Mouse (Mus musculus) lung, embryonic 14.5 days (tissue): ENCODE data around the gene Itgb3bp. TPM values are rescaled to one million over a fixed set of nuclear protein-coding genes. Genes with fewer than 3 reads are reported as not detected.
A peak's percentile ranks its signal among the peaks of the same experiment; 100 is the strongest.

Experiments used
- ATAC-seq: fragments of 200-750 bp; cut with Nextera tagmentation; 2 replicates; pipeline ENCODE4 v1.8.0; 2017; ENCODE audit warnings: mild to moderate bottlenecking, moderate TSS enrichment, moderate library complexity; ENCODE audit not compliant: insufficient read depth
- DNase-seq: peaks from one replicate; pipeline ENCODE4 v3.0.0-alpha.2; 2015
- H3K27ac ChIP-seq: fragments of 300-500 bp; sonication (generic); 2 replicates; pipeline ENCODE4 v1.5.1; 2014; ENCODE audit warnings: low read depth, mild to moderate bottlenecking, moderate library complexity
- H3K27me3 ChIP-seq: fragments of 300-500 bp; sonication (generic); 2 replicates; pipeline ENCODE4 v1.6.1; 2014; ENCODE audit warnings: low read length, control low read depth; ENCODE audit not compliant: insufficient read depth
- H3K36me3 ChIP-seq: fragments of 300-500 bp; sonication (generic); 2 replicates; pipeline ENCODE4 v1.6.1; 2014; ENCODE audit warnings: control low read depth; ENCODE audit not compliant: insufficient read depth
- H3K4me1 ChIP-seq: fragments of 300-500 bp; sonication (generic); 2 replicates; pipeline ENCODE4 v1.6.1; 2014; ENCODE audit warnings: antibody characterized with exemption, control low read depth; ENCODE audit not compliant: insufficient read depth
- H3K4me2 ChIP-seq: fragments of 300-500 bp; sonication (generic); 2 replicates; pipeline ENCODE4 v1.6.1; 2014; ENCODE audit warnings: mild to moderate bottlenecking
- H3K4me3 ChIP-seq: fragments of 300-500 bp; sonication (generic); 2 replicates; pipeline ENCODE4 v1.5.1; 2014; ENCODE audit warnings: low read depth, low read length
- H3K9ac ChIP-seq: fragments of 300-500 bp; sonication (generic); 2 replicates; pipeline ENCODE4 v1.6.1; 2014
- H3K9me3 ChIP-seq: fragments of 300-500 bp; sonication (generic); 2 replicates; pipeline ENCODE4 v1.6.1; 2016; ENCODE audit warnings: low read depth, low read length, control low read depth
- CTCF ChIP-seq: IDR thresholded peaks from 2 replicates; pipeline ENCODE4 v1.5.1; 2016; ENCODE audit warnings: antibody characterized with exemption, low read depth
- WGBS: fragments of 180-500 bp; shearing (Covaris S2); extraction: QIAGEN DNeasy Blood & Tissue Kit; methylation state at CpG from one replicate; pipeline ENCODE4 v1.1.7; 2014; 5-methylcytosine and 5-hydroxymethylcytosine counted together
- polyA plus RNA-seq: library from polyadenylated mRNA; unstranded; fragments of >200 nt; fragmentation: Nextera tagmentation; extraction: Ambion mirVana; gene quantifications from 2 replicates; pipeline ENCODE4 v1.2.1, GENCODE M21; 2014

Itgb3bp gene
- polyA plus RNA-seq, 1 experiment from 2014 or later: 39.0 TPM

DNA sequence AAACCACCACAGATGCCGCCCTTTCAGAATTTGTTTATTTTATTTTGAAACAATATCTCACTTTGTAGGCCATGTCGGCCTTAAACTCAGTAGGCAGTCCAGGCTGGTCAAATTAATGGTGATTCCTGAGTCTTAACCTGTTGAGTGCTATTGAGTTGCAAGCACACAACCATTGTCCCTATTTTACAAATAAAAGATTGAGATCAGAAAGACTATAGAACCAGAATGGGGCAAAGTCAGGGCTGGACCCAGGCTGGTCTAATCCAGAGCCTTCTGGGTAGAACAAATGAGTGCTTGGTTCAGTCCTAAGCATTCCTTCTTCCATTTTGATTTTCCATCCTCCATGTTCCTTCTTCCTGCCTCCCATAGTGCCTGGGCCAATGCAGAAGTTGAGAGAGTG is 16.9 kb upstream of the Itgb3bp start:
- Histone ChIP-seq H3K36me3 (no peaks in the 10 kb centered on the region), H3K27me3 (no peaks in the 10 kb centered on the region), H3K9me3 (no peaks in the 10 kb centered on the region), H3K4me2 (no peak overlapping the region), H3K27ac (no peak overlapping the region), H3K9ac (no peak overlapping the region), H3K4me3 (no peak overlapping the region), H3K4me1 (no peaks in the 10 kb centered on the region)
- ATAC-seq: no peak
- DNase-seq: no peak
- no peak for TF ChIP-seq CTCF
- 71% methylated on average over 2 of the region's 2 CpGs for WGBS

DNA sequence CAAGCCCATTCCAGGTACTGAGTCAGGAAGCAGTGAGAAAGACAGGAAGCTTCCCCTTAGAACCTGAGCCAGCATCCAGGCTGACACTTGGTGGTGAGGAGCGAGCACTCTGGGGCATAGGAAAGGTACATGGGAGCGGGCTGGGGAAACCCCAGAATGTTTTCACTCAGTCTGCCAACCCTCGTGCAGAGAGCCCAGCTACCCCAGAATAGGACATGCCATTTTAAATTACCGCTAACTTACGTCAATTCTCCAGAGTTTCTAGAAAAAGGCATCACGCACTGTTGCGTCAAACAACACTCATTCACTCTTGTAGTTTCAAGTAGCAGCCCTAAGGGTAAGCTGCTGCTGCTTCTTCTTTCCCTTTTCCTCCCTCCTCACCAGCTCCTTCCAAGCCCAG is 15.4 kb upstream of the Itgb3bp start:
- Histone ChIP-seq H3K9me3 (no peaks in the 10 kb centered on the region), H3K27me3 (no peaks in the 10 kb centered on the region), H3K9ac (no peak overlapping the region), H3K4me3 (no peak overlapping the region), H3K4me1 (0 out of 2 replicates have a peak, but pooled peaks cover 2% of the 10 kb centered on the region), H3K4me2 (no peak overlapping the region), H3K36me3 (no peaks in the 10 kb centered on the region), H3K27ac (no peak overlapping the region)
- DNase-seq: no peak
- TF ChIP-seq CTCF: no peak
- no peak for ATAC-seq
- 71% methylated on average over 7 of the region's 7 CpGs for WGBS

DNA sequence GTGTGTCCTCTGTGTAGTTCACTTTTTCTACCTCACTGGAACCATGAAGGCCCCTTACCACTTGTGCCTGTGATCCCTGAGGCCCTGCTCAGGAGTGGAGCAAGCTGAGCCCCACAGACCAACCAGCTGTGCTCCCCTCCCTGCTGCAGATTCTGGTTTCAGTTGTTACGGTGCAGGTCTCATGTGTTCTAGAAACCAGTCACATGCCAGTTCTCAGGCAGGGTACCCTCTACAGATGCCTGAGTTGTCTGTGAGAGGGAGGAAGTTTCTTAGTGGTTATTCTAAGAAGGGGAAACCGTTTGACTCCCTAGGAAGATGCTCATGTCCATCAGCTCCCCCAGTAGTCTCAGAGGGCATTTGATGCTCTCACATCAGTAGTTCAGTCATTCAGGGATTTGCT is 15.0 kb upstream of the Itgb3bp start:
- Histone ChIP-seq H3K4me2 (no peak overlapping the region), H3K36me3 (no peaks in the 10 kb centered on the region), H3K27me3 (no peaks in the 10 kb centered on the region), H3K9me3 (no peaks in the 10 kb centered on the region), H3K9ac (no peak overlapping the region), H3K4me1 (peaks cover 7% of the 10 kb centered on the region; the same call in 1 of the 2 replicates), H3K4me3 (no peak overlapping the region), H3K27ac (no peak overlapping the region)
- ATAC-seq: no peak
- no peak for TF ChIP-seq CTCF
- WGBS: 78% methylated on average over 2 of the region's 2 CpGs
- no peak for DNase-seq

DNA sequence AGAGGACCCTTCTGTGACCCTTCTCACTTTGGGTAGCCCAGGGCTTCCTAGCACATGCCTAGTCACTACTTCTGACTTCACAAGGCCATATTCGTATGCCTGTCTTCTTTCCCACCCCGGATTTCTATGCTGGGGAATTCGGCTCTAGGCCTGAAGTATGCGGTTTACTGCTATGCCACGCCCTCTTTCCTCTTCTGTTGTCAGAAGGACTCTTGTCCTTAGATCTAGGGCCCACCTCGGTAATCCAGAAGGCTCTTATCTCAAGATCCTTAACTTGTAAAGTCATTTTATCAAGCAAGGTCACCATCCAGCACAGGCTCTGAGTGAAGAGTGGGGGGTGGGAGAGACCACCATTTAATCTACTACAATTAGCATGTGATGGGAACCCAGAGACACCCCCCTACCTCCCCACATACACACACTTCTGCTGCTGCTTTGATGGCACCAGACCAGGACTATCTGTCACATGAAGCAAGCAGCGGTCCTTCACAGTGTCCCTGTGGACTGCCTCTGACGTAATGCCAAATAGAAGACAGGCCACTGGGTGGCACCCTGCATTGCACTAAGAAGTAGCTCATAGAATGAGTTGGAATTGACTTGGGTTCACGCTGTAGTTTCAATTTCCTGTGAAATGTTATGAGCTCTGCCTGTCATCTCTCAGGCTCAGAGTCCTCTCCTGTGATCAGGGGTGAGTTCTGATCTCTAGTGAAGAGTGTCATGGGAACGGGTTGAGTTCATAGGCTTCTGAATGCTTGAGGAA is 12.2 kb upstream of the Itgb3bp start:
- H3K36me3 ChIP-seq: no peaks in the 10 kb centered on the region
- no peak; the same call in none of the 2 replicates for ATAC-seq
- no peak overlapping the region for H3K27ac ChIP-seq
- DNase-seq: peak; percentile 66
- TF ChIP-seq CTCF: peak; percentile 49
- no peak overlapping the region for H3K4me3 ChIP-seq
- no peak overlapping the region for H3K9ac ChIP-seq
- no peak overlapping the region for H3K4me2 ChIP-seq
- no peaks in the 10 kb centered on the region for H3K27me3 ChIP-seq
- WGBS: 63% methylated on average over 10 of the region's 10 CpGs
- H3K9me3 ChIP-seq: no peaks in the 10 kb centered on the region
- H3K4me1 ChIP-seq: peaks cover 8% of the 10 kb centered on the region; the same call in 1 of the 2 replicates

DNA sequence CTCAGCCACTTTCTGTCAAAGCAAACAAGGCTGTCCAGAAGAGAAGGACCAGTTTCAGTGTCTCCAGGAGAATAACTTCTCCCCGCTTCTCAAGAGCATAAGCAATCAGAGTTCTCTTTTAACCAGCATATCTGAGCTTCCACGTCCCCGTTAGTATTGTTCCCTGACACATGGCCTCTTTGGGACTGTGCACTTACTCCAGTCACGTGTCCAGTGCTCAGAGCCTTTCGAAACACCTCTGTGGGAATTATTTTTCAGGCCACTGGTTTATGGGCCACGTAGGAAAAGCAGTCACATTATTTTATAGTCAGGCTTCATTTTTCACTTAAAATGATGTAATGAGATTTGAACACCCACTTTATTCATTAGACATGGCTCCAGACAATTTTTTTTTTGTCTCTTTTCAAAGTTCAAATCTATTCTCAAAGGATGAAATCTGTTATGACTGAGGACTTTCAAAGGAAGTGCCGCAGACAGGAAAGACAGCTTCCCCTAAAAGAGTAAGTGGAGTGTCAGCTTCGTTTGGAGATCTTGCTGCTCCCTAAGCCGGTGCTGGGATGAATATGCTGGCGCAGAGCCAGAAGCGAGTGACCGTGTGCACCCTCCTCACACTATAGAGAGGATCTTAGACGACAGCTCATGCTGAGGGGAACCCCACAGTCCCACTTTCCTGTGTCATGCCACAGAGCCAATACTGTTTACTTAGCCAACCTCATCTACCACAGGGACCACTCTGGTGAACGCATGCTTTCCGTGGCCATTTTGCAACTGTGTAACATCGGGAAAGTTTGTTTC is 10.3 kb upstream of the Itgb3bp start:
- H3K9me3 ChIP-seq: no peaks in the 10 kb centered on the region
- ATAC-seq (peak; percentile 67), DNase-seq (peak; percentile 72)
- no peaks in the 10 kb centered on the region for H3K27me3 ChIP-seq
- H3K4me2 ChIP-seq: no peak overlapping the region
- H3K4me3 ChIP-seq: no peak overlapping the region
- H3K27ac ChIP-seq: no peak overlapping the region
- H3K36me3 ChIP-seq: no peaks in the 10 kb centered on the region
- H3K4me1 ChIP-seq: peaks cover 8% of the 10 kb centered on the region; the same call in 1 of the 2 replicates
- WGBS: 27% methylated on average over 16 of the region's 16 CpGs
- no peak overlapping the region for H3K9ac ChIP-seq
- no peak for TF ChIP-seq CTCF

GRCm38 (mm10) chr4:99936278-99936677 is 6.7 kb upstream of the Itgb3bp start:
- no peak overlapping the region for H3K4me3 ChIP-seq

GRCm38 (mm10) chr4:99934859-99935258 is 5.2 kb upstream of the Itgb3bp start:
- no peak overlapping the region for H3K9ac ChIP-seq
- H3K9me3 ChIP-seq: no peaks in the 10 kb centered on the region
- ATAC-seq: no peak
- H3K4me3 ChIP-seq: no peak overlapping the region
- H3K27me3 ChIP-seq: no peaks in the 10 kb centered on the region
- no peak for TF ChIP-seq CTCF
- 83% methylated on average over 7 of the region's 7 CpGs for WGBS
- H3K36me3 ChIP-seq: no peaks in the 10 kb centered on the region
- peaks cover 11% of the 10 kb centered on the region for H3K4me1 ChIP-seq
- H3K4me2 ChIP-seq: no peak overlapping the region
- H3K27ac ChIP-seq: no peak overlapping the region
- peak; percentile 19 for DNase-seq

More at GRCm38 (mm10) chr4:99936278-99936677, 6.7 kb upstream of the Itgb3bp start:
- TF ChIP-seq CTCF: no peak
- no peak for DNase-seq
- Histone ChIP-seq H3K36me3 (no peaks in the 10 kb centered on the region), H3K4me2 (no peak overlapping the region), H3K27me3 (no peaks in the 10 kb centered on the region), H3K27ac (no peak overlapping the region), H3K4me1 (peaks cover 8% of the 10 kb centered on the region; the same call in 1 of the 2 replicates), H3K9ac (no peak overlapping the region), H3K9me3 (no peaks in the 10 kb centered on the region)
- no peak for ATAC-seq
- 91% methylated on average over 5 of the region's 5 CpGs for WGBS
